Mouse (Mus musculus): ENCODE measurements around the gene Csf2rb. TPM values are rescaled to one million over a fixed set of nuclear protein-coding genes. Genes with fewer than 3 reads are reported as not detected.
"Not testable (repeated sequence)": the region's sequence is repeated elsewhere in the genome, so short reads cannot be mapped to it uniquely, and the experiment has no call there.

Csf2rb gene
- polyA plus RNA-seq (2014; fragmentation: Nextera tagmentation; extraction: Ambion mirVana) = 1.2 and 1.6 TPM in 2 replicates

DNA sequence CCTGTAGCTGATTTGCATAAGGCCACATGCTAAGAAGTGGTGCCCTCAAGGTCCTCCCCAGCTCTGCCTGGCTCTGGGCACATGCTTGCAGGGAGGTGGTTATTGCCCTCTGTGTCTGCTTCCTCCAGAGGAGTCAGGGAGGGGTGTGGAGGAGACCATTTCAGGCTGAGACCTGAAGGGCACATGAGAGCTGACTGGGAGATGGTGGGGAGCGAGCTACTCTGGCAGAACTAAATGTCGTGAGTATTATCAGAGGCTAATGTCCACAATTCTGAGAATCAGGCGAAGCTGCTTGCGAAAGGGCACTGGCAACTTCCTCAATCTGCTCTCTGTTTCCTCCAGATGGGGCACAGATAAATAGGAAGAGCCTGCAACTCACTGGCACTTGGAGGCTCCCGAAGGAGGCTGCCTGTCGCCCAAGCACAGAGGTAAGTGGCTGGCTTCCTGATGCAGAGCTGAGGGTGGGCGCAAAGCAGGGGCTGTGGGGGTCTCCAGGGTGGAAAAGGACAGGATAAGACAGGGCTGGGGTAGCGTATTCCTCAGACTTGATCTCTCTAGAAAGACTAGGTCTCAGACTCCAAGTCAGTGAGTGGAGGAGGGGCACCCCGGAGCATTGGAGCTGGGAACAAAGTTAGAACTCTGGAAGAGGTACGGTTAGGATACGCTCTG, at the start of gene Csf2rb:
Csf2rb (plus strand) TSS at position 82 of the 669 bp plus-strand sequence.
- no peaks in the 10 kb centered on the region for H3K9me3 ChIP-seq (replicated peaks; ENCODE audit: control insufficient read depth, low read length)
- no peak within 1 kb of the TSS for H3K27ac ChIP-seq (replicated peaks; ENCODE audit: low read depth, low read length)
- WGBS = 75% methylated on average over 11 of the region's 11 CpGs
- no peaks in the 10 kb centered on the region for H3K36me3 ChIP-seq (replicated peaks; ENCODE audit: control insufficient read depth, insufficient read depth, low read depth, low read length)
- H3K4me2 ChIP-seq (ENCODE audit: low read depth, low read length) = no peak within 1 kb of the TSS
- no peaks in the 10 kb centered on the region for H3K27me3 ChIP-seq (ENCODE audit: control insufficient read depth, insufficient read depth, low read length)
- H3K4me1 ChIP-seq (ENCODE audit: control insufficient read depth, insufficient read depth, low read length) = no peaks in the 10 kb centered on the region
- ATAC-seq (replicated peaks; ENCODE audit: insufficient number of reproducible peaks, low FRiP score, low TSS enrichment, low read depth) (no peak), DNase-seq (ENCODE audit: low spot score) (no peak)
- no peak within 1 kb of the TSS for H3K4me3 ChIP-seq (ENCODE audit: low read depth, low read length)
- H3K9ac ChIP-seq (replicated peaks; ENCODE audit: low read length) = no peak within 1 kb of the TSS

GRCm38 (mm10) chr15:78278308-78278707, 47.2 kb upstream of the Csf2rb start:
- no peak for DNase-seq (ENCODE audit: low spot score)

GRCm38 (mm10) chr15:78287941-78288340, 37.6 kb upstream of the Csf2rb start:
- no peak for DNase-seq (ENCODE audit: low spot score)
- Histone ChIP-seq H3K27ac (replicated peaks; ENCODE audit: low read depth, low read length) (no peak overlapping the region), H3K4me2 (ENCODE audit: low read depth, low read length) (no peak overlapping the region), H3K36me3 (replicated peaks; ENCODE audit: control insufficient read depth, insufficient read depth, low read depth, low read length) (no peaks in the 10 kb centered on the region), H3K4me1 (ENCODE audit: control insufficient read depth, insufficient read depth, low read length) (no peaks in the 10 kb centered on the region), H3K9me3 (replicated peaks; ENCODE audit: control insufficient read depth, low read length) (no peaks in the 10 kb centered on the region), H3K4me3 (ENCODE audit: low read depth, low read length) (no peak overlapping the region), H3K27me3 (ENCODE audit: control insufficient read depth, insufficient read depth, low read length) (no peaks in the 10 kb centered on the region), H3K9ac (replicated peaks; ENCODE audit: low read length) (no peak overlapping the region)
- WGBS = 90% methylated on average over 5 of the region's 5 CpGs
- no peak for ATAC-seq (replicated peaks; ENCODE audit: insufficient number of reproducible peaks, low FRiP score, low TSS enrichment, low read depth)

More at GRCm38 (mm10) chr15:78278308-78278707, 47.2 kb upstream of the Csf2rb start:
- Histone ChIP-seq H3K4me3 (ENCODE audit: low read depth, low read length) (no peak overlapping the region), H3K27ac (replicated peaks; ENCODE audit: low read depth, low read length) (no peak overlapping the region), H3K4me1 (ENCODE audit: control insufficient read depth, insufficient read depth, low read length) (no peaks in the 10 kb centered on the region), H3K36me3 (replicated peaks; ENCODE audit: control insufficient read depth, insufficient read depth, low read depth, low read length) (no peaks in the 10 kb centered on the region), H3K9me3 (replicated peaks; ENCODE audit: control insufficient read depth, low read length) (no peaks in the 10 kb centered on the region), H3K27me3 (ENCODE audit: control insufficient read depth, insufficient read depth, low read length) (no peaks in the 10 kb centered on the region), H3K4me2 (ENCODE audit: low read depth, low read length) (no peak overlapping the region), H3K9ac (replicated peaks; ENCODE audit: low read length) (no peak overlapping the region)
- no peak for ATAC-seq (replicated peaks; ENCODE audit: insufficient number of reproducible peaks, low FRiP score, low TSS enrichment, low read depth)
- WGBS = 66% methylated on average over 2 of the region's 2 CpGs

DNA sequence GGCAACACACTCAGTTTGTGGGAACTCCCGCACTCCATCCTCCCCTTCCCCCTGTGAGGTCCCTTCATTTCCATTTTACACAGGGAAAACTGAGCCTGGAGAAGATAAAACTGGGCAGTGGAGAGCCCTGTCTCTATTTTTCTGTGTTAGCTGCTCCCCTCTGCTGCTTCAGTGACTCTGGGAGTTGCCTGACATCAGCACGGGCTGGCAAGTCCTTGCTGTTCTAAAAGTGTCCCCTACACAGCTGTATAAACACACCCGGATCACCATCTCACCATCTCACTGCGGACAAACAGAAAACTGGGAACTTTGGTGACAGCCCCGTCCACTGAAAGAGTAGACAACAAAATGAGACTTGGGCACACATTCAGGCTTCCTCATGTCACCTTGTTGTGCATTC, 35.8 kb upstream of the Csf2rb start:
- H3K27me3 ChIP-seq (ENCODE audit: control insufficient read depth, insufficient read depth, low read length); DNase-seq (ENCODE audit: low spot score); H3K27ac ChIP-seq (replicated peaks; ENCODE audit: low read depth, low read length); H3K4me1 ChIP-seq (ENCODE audit: control insufficient read depth, insufficient read depth, low read length); H3K4me2 ChIP-seq (ENCODE audit: low read depth, low read length); H3K9ac ChIP-seq (replicated peaks; ENCODE audit: low read length); H3K4me3 ChIP-seq (ENCODE audit: low read depth, low read length); H3K36me3 ChIP-seq (replicated peaks; ENCODE audit: control insufficient read depth, insufficient read depth, low read depth, low read length); H3K9me3 ChIP-seq (replicated peaks; ENCODE audit: control insufficient read depth, low read length); ATAC-seq (replicated peaks; ENCODE audit: insufficient number of reproducible peaks, low FRiP score, low TSS enrichment, low read depth): not testable (repeated sequence)
- 56% methylated on average over 4 of the region's 5 CpGs for WGBS

- DNase-seq (ENCODE audit: low spot score) = peak; percentile 9
- not testable (repeated sequence) for H3K36me3 ChIP-seq (replicated peaks; ENCODE audit: control insufficient read depth, insufficient read depth, low read depth, low read length); H3K9me3 ChIP-seq (replicated peaks; ENCODE audit: control insufficient read depth, low read length); H3K4me2 ChIP-seq (ENCODE audit: low read depth, low read length); H3K4me1 ChIP-seq (ENCODE audit: control insufficient read depth, insufficient read depth, low read length); ATAC-seq (replicated peaks; ENCODE audit: insufficient number of reproducible peaks, low FRiP score, low TSS enrichment, low read depth); H3K27me3 ChIP-seq (ENCODE audit: control insufficient read depth, insufficient read depth, low read length); H3K4me3 ChIP-seq (ENCODE audit: low read depth, low read length); H3K27ac ChIP-seq (replicated peaks; ENCODE audit: low read depth, low read length); H3K9ac ChIP-seq (replicated peaks; ENCODE audit: low read length)
- WGBS = 15% methylated on average over 2 of the region's 2 CpGs
Measured at GRCm38 (mm10) chr15:78293228-78293627, 32.3 kb upstream of the Csf2rb start.

- H3K27ac ChIP-seq (replicated peaks; ENCODE audit: low read depth, low read length) = no peak overlapping the region
- DNase-seq (ENCODE audit: low spot score) (no peak), ATAC-seq (replicated peaks; ENCODE audit: insufficient number of reproducible peaks, low FRiP score, low TSS enrichment, low read depth) (no peak)
- 83% methylated on average over 4 of the region's 4 CpGs for WGBS
- no peaks in the 10 kb centered on the region for H3K9me3 ChIP-seq (replicated peaks; ENCODE audit: control insufficient read depth, low read length)
- H3K27me3 ChIP-seq (ENCODE audit: control insufficient read depth, insufficient read depth, low read length) = no peaks in the 10 kb centered on the region
- H3K4me3 ChIP-seq (ENCODE audit: low read depth, low read length) = no peak overlapping the region
- H3K36me3 ChIP-seq (replicated peaks; ENCODE audit: control insufficient read depth, insufficient read depth, low read depth, low read length) = no peaks in the 10 kb centered on the region
- no peaks in the 10 kb centered on the region for H3K4me1 ChIP-seq (ENCODE audit: control insufficient read depth, insufficient read depth, low read length)
- no peak overlapping the region for H3K9ac ChIP-seq (replicated peaks; ENCODE audit: low read length)
- H3K4me2 ChIP-seq (ENCODE audit: low read depth, low read length) = no peak overlapping the region
Measured at GRCm38 (mm10) chr15:78293716-78294115, 31.8 kb upstream of the Csf2rb start.

- Histone ChIP-seq H3K4me1 (ENCODE audit: control insufficient read depth, insufficient read depth, low read length) (no peaks in the 10 kb centered on the region), H3K4me2 (ENCODE audit: low read depth, low read length) (no peak overlapping the region), H3K4me3 (ENCODE audit: low read depth, low read length) (no peak overlapping the region), H3K36me3 (replicated peaks; ENCODE audit: control insufficient read depth, insufficient read depth, low read depth, low read length) (no peaks in the 10 kb centered on the region), H3K27me3 (ENCODE audit: control insufficient read depth, insufficient read depth, low read length) (no peaks in the 10 kb centered on the region), H3K9me3 (replicated peaks; ENCODE audit: control insufficient read depth, low read length) (no peaks in the 10 kb centered on the region), H3K9ac (replicated peaks; ENCODE audit: low read length) (no peak overlapping the region), H3K27ac (replicated peaks; ENCODE audit: low read depth, low read length) (no peak overlapping the region)
- ATAC-seq (replicated peaks; ENCODE audit: insufficient number of reproducible peaks, low FRiP score, low TSS enrichment, low read depth) (no peak), DNase-seq (ENCODE audit: low spot score) (no peak)
- WGBS = 93% methylated on average over 1 of the region's 1 CpGs
Measured at GRCm38 (mm10) chr15:78298558-78298957, 27.0 kb upstream of the Csf2rb start.

DNA sequence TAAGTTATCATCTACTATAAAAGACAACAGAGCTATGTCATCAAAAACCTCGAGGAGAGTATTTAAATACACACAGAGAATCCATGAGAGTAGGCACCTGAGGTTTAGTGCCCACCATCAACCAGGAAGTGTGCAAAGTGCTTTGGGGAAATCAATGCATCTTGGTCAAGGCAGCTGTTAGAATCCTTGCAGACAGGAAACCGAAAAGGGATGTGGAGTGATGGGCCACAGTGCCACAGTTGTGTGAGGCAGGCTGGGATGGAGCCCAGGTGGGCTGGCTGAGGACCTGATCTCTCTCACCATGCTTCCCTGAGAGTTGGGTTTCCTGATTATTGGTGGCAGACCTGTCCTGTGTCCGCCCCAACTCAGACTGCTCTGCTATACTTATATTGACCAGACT, 25.9 kb upstream of the Csf2rb start:
- ATAC-seq (replicated peaks; ENCODE audit: insufficient number of reproducible peaks, low FRiP score, low TSS enrichment, low read depth) (no peak), DNase-seq (ENCODE audit: low spot score) (no peak)
- WGBS = 79% methylated on average over 3 of the region's 3 CpGs
- no peak overlapping the region for H3K9ac ChIP-seq (replicated peaks; ENCODE audit: low read length)
- H3K4me2 ChIP-seq (ENCODE audit: low read depth, low read length) = no peak overlapping the region
- no peaks in the 10 kb centered on the region for H3K4me1 ChIP-seq (ENCODE audit: control insufficient read depth, insufficient read depth, low read length)
- H3K36me3 ChIP-seq (replicated peaks; ENCODE audit: control insufficient read depth, insufficient read depth, low read depth, low read length) = no peaks in the 10 kb centered on the region
- no peak overlapping the region for H3K27ac ChIP-seq (replicated peaks; ENCODE audit: low read depth, low read length)
- H3K4me3 ChIP-seq (ENCODE audit: low read depth, low read length) = no peak overlapping the region
- H3K27me3 ChIP-seq (ENCODE audit: control insufficient read depth, insufficient read depth, low read length) = no peaks in the 10 kb centered on the region
- H3K9me3 ChIP-seq (replicated peaks; ENCODE audit: control insufficient read depth, low read length) = no peaks in the 10 kb centered on the region
